Mouse (Mus musculus): ENCODE measurements around the gene Bloc1s2.
"Not testable (repeated sequence)": the region's sequence is repeated elsewhere in the genome, so short reads cannot be mapped to it uniquely, and the experiment has no call there.

The Bloc1s2 gene

GRCm38 (mm10) chr19:44127729-44128497 is 18.3 kb downstream of the Bloc1s2 start:
- DNase-seq (ENCODE audit: low spot score in 2 of 2): no peak

- DNase-seq (ENCODE audit: low spot score in 2 of 2): no peak
These were observed 25.1 kb downstream of the Bloc1s2 start for GRCm38 (mm10) chr19:44121137-44121536.

GRCm38 (mm10) chr19:44120686-44121085 is 25.6 kb downstream of the Bloc1s2 start:
- not testable (repeated sequence) for DNase-seq (ENCODE audit: low spot score in 2 of 2)

- DNase-seq (ENCODE audit: low spot score in 2 of 2): no peak
These were observed 28.5 kb downstream of the Bloc1s2 start for GRCm38 (mm10) chr19:44117793-44118192.

- no peak for DNase-seq (ENCODE audit: low spot score in 2 of 2)
These were observed 34.5 kb downstream of the Bloc1s2 start for GRCm38 (mm10) chr19:44111706-44112105.

GRCm38 (mm10) chr19:44110356-44110755 is 35.9 kb downstream of the Bloc1s2 start:
- DNase-seq (ENCODE audit: low spot score in 2 of 2): no peak

- peak; percentile 2 to 8 for DNase-seq (ENCODE audit: low spot score in 2 of 2)
These were observed 37.2 kb downstream of the Bloc1s2 start for GRCm38 (mm10) chr19:44108996-44109395.

- peak in 1 of 2 experiments; percentile 5 for DNase-seq (ENCODE audit: low spot score in 2 of 2)
These were observed 38.4 kb downstream of the Bloc1s2 start for GRCm38 (mm10) chr19:44107661-44108521.

GRCm38 (mm10) chr19:44106831-44107660 is 39.2 kb downstream of the Bloc1s2 start, which contains the start of gene Chuk:
Chuk (minus strand) TSS chr19:44107480.
- peak; percentile 94 to 95 for DNase-seq (ENCODE audit: low spot score in 2 of 2)

- DNase-seq (ENCODE audit: low spot score in 2 of 2): no peak
These were observed 41.9 kb downstream of the Bloc1s2 start for GRCm38 (mm10) chr19:44104393-44104792.

- no peak for DNase-seq (ENCODE audit: low spot score in 2 of 2)
These were observed 43.2 kb downstream of the Bloc1s2 start for GRCm38 (mm10) chr19:44103001-44103400.

GRCm38 (mm10) chr19:44100840-44101239 is 45.4 kb downstream of the Bloc1s2 start:
- DNase-seq (ENCODE audit: low spot score in 2 of 2): no peak
